Mouse (Mus musculus): Measurements from ENCODE around the gene Supt6. TPM values are rescaled to one million over a fixed set of nuclear protein-coding genes. Genes with fewer than 3 reads are reported as not detected.

Supt6 gene
- polyA plus RNA-seq, 1 experiment from 2014 or later: 26.2 TPM

GRCm38 (mm10) chr11:78182450-78182849 lies 63.3 kb downstream of the Supt6 start:
- no peaks in the 10 kb centered on the region for H3K27me3 ChIP-seq (ENCODE audit: control insufficient read depth, insufficient read depth, low read length)
- peak overlapping the region; percentile 88 for H3K4me3 ChIP-seq (ENCODE audit: low read depth, low read length)
- H3K27ac ChIP-seq (ENCODE audit: low read depth, low read length): 0 out of 2 replicates have a peak overlapping the region, but pooled peaks have one; percentile 93
- peak overlapping the region; percentile 91 for H3K9ac ChIP-seq (ENCODE audit: low read depth, low read length)
- H3K4me1 ChIP-seq (replicated peaks; ENCODE audit: control insufficient read depth, insufficient read depth, low read length): peaks cover 17% of the 10 kb centered on the region
- DNase-seq (ENCODE audit: low spot score) (no peak), ATAC-seq (ENCODE audit: low FRiP score) (no peak)
- WGBS: 9% methylated on average over 7 of the region's 7 CpGs
- H3K4me2 ChIP-seq (replicated peaks; ENCODE audit: low read depth, low read length): peak overlapping the region; percentile 54
- peaks cover 9% of the 10 kb centered on the region; the same call in 1 of the 2 replicates for H3K36me3 ChIP-seq (ENCODE audit: control insufficient read depth, insufficient read depth, low read length)
- no peaks in the 10 kb centered on the region for H3K9me3 ChIP-seq (ENCODE audit: control insufficient read depth, low read length)

GRCm38 (mm10) chr11:78181830-78182357 lies 63.9 kb downstream of the Supt6 start:
- DNase-seq (ENCODE audit: low spot score): no peak
- Histone ChIP-seq H3K27ac (ENCODE audit: low read depth, low read length) (no peak overlapping the region), H3K9ac (ENCODE audit: low read depth, low read length) (no peak overlapping the region), H3K4me2 (replicated peaks; ENCODE audit: low read depth, low read length) (peak overlapping the region; percentile 54), H3K4me3 (ENCODE audit: low read depth, low read length) (peak overlapping the region; percentile 88), H3K36me3 (ENCODE audit: control insufficient read depth, insufficient read depth, low read length) (peaks cover 9% of the 10 kb centered on the region; the same call in 1 of the 2 replicates), H3K9me3 (ENCODE audit: control insufficient read depth, low read length) (no peaks in the 10 kb centered on the region), H3K4me1 (replicated peaks; ENCODE audit: control insufficient read depth, insufficient read depth, low read length) (peaks cover 21% of the 10 kb centered on the region), H3K27me3 (ENCODE audit: control insufficient read depth, insufficient read depth, low read length) (no peaks in the 10 kb centered on the region)
- WGBS: 46% methylated on average over 2 of the region's 2 CpGs
- no peak for ATAC-seq (ENCODE audit: low FRiP score)

GRCm38 (mm10) chr11:78180081-78180761 lies 65.6 kb downstream of the Supt6 start:
- H3K4me2 ChIP-seq (replicated peaks; ENCODE audit: low read depth, low read length): no peak overlapping the region
- no peak overlapping the region for H3K4me3 ChIP-seq (ENCODE audit: low read depth, low read length)
- no peak for ATAC-seq (ENCODE audit: low FRiP score)
- 78% methylated on average over 6 of the region's 6 CpGs for WGBS
- no peak overlapping the region for H3K9ac ChIP-seq (ENCODE audit: low read depth, low read length)
- peaks cover 22% of the 10 kb centered on the region for H3K4me1 ChIP-seq (replicated peaks; ENCODE audit: control insufficient read depth, insufficient read depth, low read length)
- no peak for DNase-seq (ENCODE audit: low spot score)
- peaks cover 9% of the 10 kb centered on the region; the same call in 1 of the 2 replicates for H3K36me3 ChIP-seq (ENCODE audit: control insufficient read depth, insufficient read depth, low read length)
- no peaks in the 10 kb centered on the region for H3K27me3 ChIP-seq (ENCODE audit: control insufficient read depth, insufficient read depth, low read length)
- H3K9me3 ChIP-seq (ENCODE audit: control insufficient read depth, low read length): no peaks in the 10 kb centered on the region
- no peak overlapping the region for H3K27ac ChIP-seq (ENCODE audit: low read depth, low read length)

GRCm38 (mm10) chr11:78179438-78179999 lies 66.3 kb downstream of the Supt6 start:
- Histone ChIP-seq H3K9me3 (ENCODE audit: control insufficient read depth, low read length) (no peaks in the 10 kb centered on the region), H3K9ac (ENCODE audit: low read depth, low read length) (peak overlapping the region; percentile 68; the same call in 1 of the 2 replicates), H3K4me2 (replicated peaks; ENCODE audit: low read depth, low read length) (peak overlapping the region; percentile 91), H3K27ac (ENCODE audit: low read depth, low read length) (0 out of 2 replicates have a peak overlapping the region, but pooled peaks have one; percentile 91), H3K36me3 (ENCODE audit: control insufficient read depth, insufficient read depth, low read length) (peaks cover 9% of the 10 kb centered on the region; the same call in 1 of the 2 replicates), H3K4me1 (replicated peaks; ENCODE audit: control insufficient read depth, insufficient read depth, low read length) (peaks cover 22% of the 10 kb centered on the region), H3K27me3 (ENCODE audit: control insufficient read depth, insufficient read depth, low read length) (no peaks in the 10 kb centered on the region), H3K4me3 (ENCODE audit: low read depth, low read length) (peak overlapping the region; percentile 53; the same call in 1 of the 2 replicates)
- 33% methylated on average over 8 of the region's 8 CpGs for WGBS
- no peak for ATAC-seq (ENCODE audit: low FRiP score)
- DNase-seq (ENCODE audit: low spot score): no peak

- H3K4me3 ChIP-seq (ENCODE audit: low read depth, low read length): peak overlapping the region; percentile 53
- WGBS: 2% methylated on average over 29 of the region's 29 CpGs
- peak overlapping the region; percentile 68 for H3K9ac ChIP-seq (ENCODE audit: low read depth, low read length)
- H3K9me3 ChIP-seq (ENCODE audit: control insufficient read depth, low read length): no peaks in the 10 kb centered on the region
- ATAC-seq (ENCODE audit: low FRiP score) (peak; percentile 17; the same call in 1 of the 2 replicates), DNase-seq (ENCODE audit: low spot score) (peak; percentile 60)
- H3K4me2 ChIP-seq (replicated peaks; ENCODE audit: low read depth, low read length): peak overlapping the region; percentile 91
- peaks cover 22% of the 10 kb centered on the region for H3K4me1 ChIP-seq (replicated peaks; ENCODE audit: control insufficient read depth, insufficient read depth, low read length)
- H3K27me3 ChIP-seq (ENCODE audit: control insufficient read depth, insufficient read depth, low read length): no peaks in the 10 kb centered on the region
- peaks cover 9% of the 10 kb centered on the region; the same call in 1 of the 2 replicates for H3K36me3 ChIP-seq (ENCODE audit: control insufficient read depth, insufficient read depth, low read length)
- peak overlapping the region; percentile 91 for H3K27ac ChIP-seq (ENCODE audit: low read depth, low read length)
Observed at GRCm38 (mm10) chr11:78178859-78179437, 66.8 kb downstream of the Supt6 start.

- H3K27ac ChIP-seq (ENCODE audit: low read depth, low read length): peak overlapping the region; percentile 91
- 0% methylated on average over 59 of the region's 84 CpGs for WGBS
- H3K9me3 ChIP-seq (ENCODE audit: control insufficient read depth, low read length): no peaks in the 10 kb centered on the region
- DNase-seq (ENCODE audit: low spot score) (peak; percentile 98), ATAC-seq (ENCODE audit: low FRiP score) (peak; percentile 87)
- H3K36me3 ChIP-seq (ENCODE audit: control insufficient read depth, insufficient read depth, low read length): peaks cover 9% of the 10 kb centered on the region; the same call in 1 of the 2 replicates
- peak overlapping the region; percentile 53 for H3K4me3 ChIP-seq (ENCODE audit: low read depth, low read length)
- H3K4me2 ChIP-seq (replicated peaks; ENCODE audit: low read depth, low read length): peak overlapping the region; percentile 91
- peak overlapping the region; percentile 68 for H3K9ac ChIP-seq (ENCODE audit: low read depth, low read length)
- H3K4me1 ChIP-seq (replicated peaks; ENCODE audit: control insufficient read depth, insufficient read depth, low read length): peaks cover 22% of the 10 kb centered on the region
- no peaks in the 10 kb centered on the region for H3K27me3 ChIP-seq (ENCODE audit: control insufficient read depth, insufficient read depth, low read length)
Observed at GRCm38 (mm10) chr11:78177903-78178858, 67.6 kb downstream of the Supt6 start.

GRCm38 (mm10) chr11:78177437-78177836 lies 68.3 kb downstream of the Supt6 start:
- peaks cover 9% of the 10 kb centered on the region; the same call in 1 of the 2 replicates for H3K36me3 ChIP-seq (ENCODE audit: control insufficient read depth, insufficient read depth, low read length)
- no peak overlapping the region for H3K27ac ChIP-seq (ENCODE audit: low read depth, low read length)
- H3K4me3 ChIP-seq (ENCODE audit: low read depth, low read length): peak overlapping the region; percentile 53
- ATAC-seq (ENCODE audit: low FRiP score): peak; percentile 11; the same call in 1 of the 2 replicates
- H3K4me2 ChIP-seq (replicated peaks; ENCODE audit: low read depth, low read length): peak overlapping the region; percentile 91
- peaks cover 22% of the 10 kb centered on the region for H3K4me1 ChIP-seq (replicated peaks; ENCODE audit: control insufficient read depth, insufficient read depth, low read length)
- H3K9me3 ChIP-seq (ENCODE audit: control insufficient read depth, low read length): no peaks in the 10 kb centered on the region
- DNase-seq (ENCODE audit: low spot score): no peak
- H3K27me3 ChIP-seq (ENCODE audit: control insufficient read depth, insufficient read depth, low read length): no peaks in the 10 kb centered on the region
- under 1% methylated on average over 10 of the region's 10 CpGs for WGBS
- H3K9ac ChIP-seq (ENCODE audit: low read depth, low read length): peak overlapping the region; percentile 50; the same call in 1 of the 2 replicates
